Mouse (Mus musculus) G1E (cell line): Measurements from ENCODE around the gene Rnase12. TPM values are rescaled to one million over a fixed set of nuclear protein-coding genes. Genes with fewer than 3 reads are reported as not detected.
"Not testable (repeated sequence)": the region's sequence is repeated elsewhere in the genome, so short reads cannot be mapped to it uniquely, and the experiment has no call there.

Experiments
- ATAC-seq: 2 replicates; pipeline ENCODE4 v1.8.0; 2016; ENCODE audit warnings: mild to moderate bottlenecking; ENCODE audit not compliant: insufficient number of reproducible peaks, poor library complexity, low FRiP score, severe bottlenecking; ENCODE audit errors: extremely low read depth
- DNase-seq: peaks from one replicate; pipeline ENCODE4 v3.0.0; 2012; ENCODE audit warnings: low spot score
- H3K27me3 ChIP-seq: 2 replicates; pipeline ENCODE4 v1.6.1; 2012; ENCODE audit warnings: mild to moderate bottlenecking, low read length, inconsistent platforms; ENCODE audit not compliant: insufficient read depth
- H3K36me3 ChIP-seq: replicated peaks from 2 replicates; pipeline ENCODE3; 2012; ENCODE audit warnings: mild to moderate bottlenecking, inconsistent platforms
- H3K4me1 ChIP-seq: 2 replicates; pipeline ENCODE4 v1.6.1; 2012; ENCODE audit warnings: low read depth, low read length, inconsistent platforms, mixed read lengths; ENCODE audit not compliant: insufficient read depth
- H3K4me3 ChIP-seq: 2 replicates; pipeline ENCODE4 v1.5.1; 2012; ENCODE audit warnings: low read depth, mild to moderate bottlenecking, inconsistent platforms, low read length, moderate library complexity, mixed read lengths
- H3K9me3 ChIP-seq: replicated peaks from 2 replicates; pipeline ENCODE4 v1.6.1; 2012; ENCODE audit warnings: inconsistent platforms
- CTCF ChIP-seq: IDR thresholded peaks from 2 replicates; pipeline ENCODE4 v1.5.1; 2012; ENCODE audit warnings: low read depth, low read length, inconsistent platforms, mixed read lengths
- GATA1 ChIP-seq: IDR thresholded peaks from 2 replicates; pipeline ENCODE4 v1.6.1; 2012; ENCODE audit warnings: borderline replicate concordance, low read length, inconsistent platforms, mixed read lengths
- GATA2 ChIP-seq: IDR thresholded peaks from 2 replicates; pipeline ENCODE4 v1.6.1; 2012; ENCODE audit warnings: low read depth, low read length, inconsistent platforms, borderline replicate concordance
- POLR2AphosphoS5 ChIP-seq: IDR thresholded peaks from 2 replicates; pipeline ENCODE4 v1.6.1; 2012; ENCODE audit warnings: low read depth, low read length, inconsistent platforms; ENCODE audit not compliant: insufficient replicate concordance
- TAL1 ChIP-seq: conservative IDR thresholded peaks from 2 replicates; pipeline ENCODE4 v1.6.1; 2012; ENCODE audit warnings: low read depth, low read length, inconsistent platforms, mixed read lengths
- polyA plus RNA-seq: library from polyadenylated mRNA; stranded (reverse); fragments of >175 nt; gene quantifications from 2 replicates; pipeline ENCODE4 v1.2.3, GENCODE M21; 2012
- total RNA-seq, 2 experiments: library from RNA; stranded (forward) in 1 of 2; stranded (reverse) in 1 of 2; fragments of 200-1000 nt in 1 of 2; fragments of >200 nt in 1 of 2; fragmentation: Nextera tagmentation in 1 of 2; gene quantifications; 2 replicates each; pipeline ENCODE4 v1.2.3; 2014 to 2017

Gene Rnase12
- not detected in 2 replicates for total RNA-seq (2014; fragmentation: Nextera tagmentation)
- total RNA-seq (2017), result not detected in 2 replicates
- not detected in 2 replicates for polyA plus RNA-seq

GRCm38 (mm10) chr14:51057401-51057831 lies at the start of gene Rnase12:
Gene Rnase12 (minus strand): TSS chr14:51057661.
- Histone ChIP-seq H3K9me3 (no peaks in the 10 kb centered on the region), H3K36me3 (no peaks in the 10 kb centered on the region), H3K4me1 (peaks cover 8% of the 10 kb centered on the region), H3K4me3 (no peak within 1 kb of the TSS), H3K27me3 (peaks cover 26% of the 10 kb centered on the region)
- no peak for DNase-seq
- ATAC-seq, result no peak
- TF ChIP-seq TAL1 (no peak), GATA2 (no peak), CTCF (no peak), GATA1 (no peak), POLR2AphosphoS5 (no peak)

- Histone ChIP-seq H3K4me3 (no peak overlapping the region), H3K4me1 (peaks cover 21% of the 10 kb centered on the region), H3K9me3 (no peaks in the 10 kb centered on the region), H3K36me3 (no peaks in the 10 kb centered on the region), H3K27me3 (peaks cover 22% of the 10 kb centered on the region)
- ATAC-seq, result 0 out of 2 replicates have a peak, but pooled peaks have one; percentile 30
- TF ChIP-seq GATA2 (no peak), GATA1 (no peak), POLR2AphosphoS5 (no peak), TAL1 (no peak), CTCF (no peak)
- no peak for DNase-seq
Measured at GRCm38 (mm10) chr14:51106449-51106967, 49.0 kb upstream of the Rnase12 start.

- ATAC-seq, result no peak
- no peak for TF ChIP-seq GATA2
- TF ChIP-seq CTCF, result no peak
- no peak for TF ChIP-seq GATA1
- no peak for TF ChIP-seq POLR2AphosphoS5
- TF ChIP-seq TAL1, result no peak
- H3K4me3 ChIP-seq, result no peak overlapping the region
- H3K4me1 ChIP-seq, result peaks cover 21% of the 10 kb centered on the region
- H3K27me3 ChIP-seq, result peaks cover 17% of the 10 kb centered on the region
- no peak for DNase-seq
- H3K36me3 ChIP-seq, result no peaks in the 10 kb centered on the region
- no peaks in the 10 kb centered on the region for H3K9me3 ChIP-seq
Measured at GRCm38 (mm10) chr14:51104366-51104765, 46.9 kb upstream of the Rnase12 start.

GRCm38 (mm10) chr14:51103217-51103616 lies 45.8 kb upstream of the Rnase12 start:
- TF ChIP-seq POLR2AphosphoS5 (no peak), CTCF (peak; percentile 45)
- peaks cover 21% of the 10 kb centered on the region for H3K4me1 ChIP-seq
- ATAC-seq (peak; percentile 47; the same call in 1 of the 2 replicates), DNase-seq (no peak)
- H3K27me3 ChIP-seq, result peaks cover 15% of the 10 kb centered on the region
- H3K36me3 ChIP-seq, result no peaks in the 10 kb centered on the region
- no peaks in the 10 kb centered on the region for H3K9me3 ChIP-seq
- H3K4me3 ChIP-seq, result no peak overlapping the region

GRCm38 (mm10) chr14:51101284-51101683 lies 43.8 kb upstream of the Rnase12 start:
- Histone ChIP-seq H3K9me3 (no peaks in the 10 kb centered on the region), H3K4me1 (peaks cover 15% of the 10 kb centered on the region), H3K4me3 (no peak overlapping the region), H3K36me3 (no peaks in the 10 kb centered on the region), H3K27me3 (peaks cover 17% of the 10 kb centered on the region)
- TF ChIP-seq GATA1 (no peak), GATA2 (no peak), POLR2AphosphoS5 (no peak), TAL1 (no peak), CTCF (no peak)
- no peak for DNase-seq
- no peak for ATAC-seq

GRCm38 (mm10) chr14:51098921-51099320 lies 41.5 kb upstream of the Rnase12 start:
- H3K4me3 ChIP-seq, result no peak overlapping the region
- no peaks in the 10 kb centered on the region for H3K9me3 ChIP-seq
- TF ChIP-seq TAL1 (no peak), GATA1 (no peak), GATA2 (no peak), CTCF (no peak), POLR2AphosphoS5 (no peak)
- H3K36me3 ChIP-seq, result no peaks in the 10 kb centered on the region
- DNase-seq (no peak), ATAC-seq (no peak)
- peaks cover 17% of the 10 kb centered on the region; the same call in 1 of the 2 replicates for H3K27me3 ChIP-seq
- H3K4me1 ChIP-seq, result peaks cover 9% of the 10 kb centered on the region

- peaks cover 17% of the 10 kb centered on the region; the same call in 1 of the 2 replicates for H3K27me3 ChIP-seq
- peaks cover 11% of the 10 kb centered on the region for H3K4me1 ChIP-seq
- ATAC-seq, result peak; percentile 59
- not testable (repeated sequence) for H3K36me3 ChIP-seq, H3K9me3 ChIP-seq, H3K4me3 ChIP-seq, DNase-seq
- TF ChIP-seq CTCF, result 0 out of 2 replicates have a peak, but pooled peaks have one; percentile 17
Measured at GRCm38 (mm10) chr14:51098300-51098699, 40.8 kb upstream of the Rnase12 start.
